Mouse (Mus musculus) left cerebral cortex, postnatal 4 days (tissue): ENCODE measurements around the gene Gfod1. TPM values are rescaled to one million over a fixed set of nuclear protein-coding genes. Genes with fewer than 3 reads are reported as not detected.

Experiments used
- DNase-seq: peaks from one replicate; pipeline ENCODE4 v3.0.0-alpha.2; 2022
- intact Hi-C: fragments of 180-260 bp; cut with DNase I; formaldehyde crosslinking; loops from one replicate; pipeline ENCODE4 v1.15.1; 2025
- total RNA-seq, 2 experiments: library from RNA; stranded (reverse); gene quantifications; 2 replicates each; pipeline ENCODE4 v1.2.3; 2021

Gfod1 gene
- total RNA-seq, 2 experiments from 2014 or later = 29.8 to 31.3 TPM

DNA sequence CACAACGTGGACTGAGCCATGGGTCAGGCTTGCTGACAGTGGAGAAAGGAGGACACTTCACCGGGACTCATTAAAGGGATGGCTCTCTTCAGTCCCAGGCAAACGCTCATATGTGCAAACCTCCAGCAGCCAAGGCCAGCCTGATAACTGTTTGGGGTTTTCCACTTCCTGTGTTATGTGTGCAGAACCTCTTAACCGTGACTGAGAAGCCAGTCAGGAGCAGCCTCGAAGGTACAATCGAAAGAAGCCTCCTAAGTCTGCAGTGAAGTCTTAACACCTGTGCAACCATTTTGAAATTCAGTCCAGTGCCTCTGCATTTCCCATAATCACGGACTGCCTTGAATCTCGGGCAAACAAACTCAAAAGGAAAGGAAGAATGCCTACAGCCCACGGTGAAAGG is 3.1 kb downstream of the Gfod1 start:
- no peak for DNase-seq
- intact Hi-C loops = loop anchor here (5.0 kb wide), 1 partner anchor 119 kb away; no protein-coding TSS in a partner anchor

DNA sequence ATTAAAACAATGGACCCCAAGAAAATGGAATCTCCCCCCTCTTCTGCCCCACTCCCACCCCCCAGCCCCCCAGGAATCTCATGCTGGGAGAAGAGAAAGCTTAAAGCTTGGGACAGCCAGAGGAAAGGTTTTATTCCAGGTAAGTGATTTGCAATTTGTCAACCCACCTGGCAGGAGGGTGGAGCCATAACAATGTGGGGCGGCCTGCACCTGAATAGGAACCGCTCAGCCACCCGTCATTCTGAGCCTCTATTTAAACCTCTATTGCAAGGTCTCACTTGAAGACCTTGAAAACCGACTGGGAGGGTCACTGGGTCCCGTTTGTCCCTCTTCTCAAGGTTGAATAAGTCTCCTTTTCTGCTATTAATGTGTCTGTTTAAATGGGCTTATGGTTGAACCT is 3.6 kb downstream of the Gfod1 start:
- no peak for DNase-seq
- intact Hi-C loops = loop anchor here (5.0 kb wide), 1 partner anchor 118 kb away; no protein-coding TSS in a partner anchor

DNA sequence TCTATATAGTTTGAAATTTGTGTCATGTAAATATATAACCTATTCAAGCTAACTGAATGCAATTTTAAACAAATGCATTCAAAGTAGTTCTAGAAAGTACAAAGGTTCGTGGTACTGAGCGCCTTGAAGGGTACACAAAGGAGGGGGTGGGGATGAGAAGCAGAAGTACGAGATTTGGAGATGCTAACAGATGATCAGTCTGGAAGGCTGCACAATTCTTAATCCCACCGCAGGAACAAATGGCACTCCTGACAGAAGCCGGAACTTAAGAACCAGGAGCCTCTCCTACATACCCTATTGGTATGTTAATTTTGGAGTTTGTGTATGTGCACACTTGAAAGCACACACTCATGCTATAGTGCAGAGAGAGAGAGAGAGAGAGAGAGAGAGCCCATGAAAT is 4.8 kb downstream of the Gfod1 start:
- no peak for DNase-seq
- intact Hi-C loops = no loop called here

DNA sequence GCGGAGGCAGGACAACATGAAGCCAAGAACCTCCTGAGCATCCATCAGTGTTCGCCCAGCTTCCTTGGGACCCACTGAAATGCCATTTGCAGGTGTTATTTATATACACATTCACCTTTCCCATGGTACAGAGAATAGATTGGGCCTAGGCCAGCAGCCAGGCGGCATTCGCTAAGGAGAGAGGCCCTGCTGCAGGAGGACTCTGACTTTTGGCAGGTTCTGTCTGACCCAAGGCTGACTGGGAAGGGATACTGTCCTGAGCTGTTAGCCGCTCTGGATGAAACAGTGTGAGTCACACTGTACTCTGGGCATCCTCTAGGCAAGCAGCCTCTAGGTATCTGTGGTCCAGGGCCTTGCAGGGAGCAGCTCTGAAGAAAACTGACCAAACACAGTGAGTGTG is 6.4 kb downstream of the Gfod1 start:
- intact Hi-C loops = no loop called here
- no peak for DNase-seq

DNA sequence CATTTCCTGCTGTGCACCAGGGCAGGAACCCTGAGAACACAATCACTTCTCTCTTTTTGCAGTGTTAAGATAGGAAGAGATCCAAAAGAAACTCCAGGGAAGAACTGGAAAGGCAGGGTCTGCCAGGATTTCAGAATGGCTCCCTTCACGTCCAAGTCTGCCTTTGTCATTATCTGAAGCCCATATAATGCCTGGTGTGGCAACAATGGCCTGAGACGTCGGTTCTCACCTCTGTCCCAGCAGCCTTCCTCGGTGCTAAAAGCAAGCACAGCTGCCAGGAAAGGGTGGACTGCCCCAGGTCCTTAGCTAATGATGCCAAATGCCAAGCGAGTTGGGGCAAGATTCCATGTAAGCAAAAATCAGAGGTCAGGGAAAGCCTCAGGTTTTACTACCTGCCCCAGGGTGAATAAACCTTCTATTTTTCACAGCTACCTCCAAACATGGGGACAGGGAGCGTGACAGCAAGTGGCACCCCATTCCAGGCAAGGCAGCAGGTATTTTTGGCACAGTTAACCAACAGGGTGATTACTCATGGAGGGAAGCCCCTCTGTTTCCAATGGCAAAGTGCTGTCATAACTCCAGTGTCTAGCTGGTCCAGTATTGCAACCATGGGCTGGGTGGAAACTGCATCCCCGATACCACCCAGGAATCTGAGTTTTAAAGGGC is 7.7 kb downstream of the Gfod1 start:
- intact Hi-C loops = no loop called here
- DNase-seq = no peak

DNA sequence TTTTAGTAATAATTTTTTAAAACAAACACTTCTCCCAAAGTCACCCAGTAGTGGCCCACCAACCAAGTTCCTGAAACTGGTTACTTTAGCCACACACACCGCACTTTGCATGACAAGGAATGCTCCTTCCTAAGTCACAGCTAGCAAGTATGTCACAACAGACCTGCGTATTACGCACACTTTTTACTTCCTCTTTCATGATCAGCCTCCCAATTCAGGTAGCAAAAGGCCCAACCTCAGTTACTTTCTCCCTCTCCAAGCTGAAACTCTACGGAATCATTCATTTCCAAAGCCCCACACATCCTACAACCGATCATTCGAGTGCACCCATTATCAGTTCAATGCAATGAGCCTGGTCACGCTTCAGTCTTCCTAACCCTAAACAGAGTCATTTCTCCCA is 8.3 kb downstream of the Gfod1 start:
- no peak for DNase-seq
- intact Hi-C loops = no loop called here

DNA sequence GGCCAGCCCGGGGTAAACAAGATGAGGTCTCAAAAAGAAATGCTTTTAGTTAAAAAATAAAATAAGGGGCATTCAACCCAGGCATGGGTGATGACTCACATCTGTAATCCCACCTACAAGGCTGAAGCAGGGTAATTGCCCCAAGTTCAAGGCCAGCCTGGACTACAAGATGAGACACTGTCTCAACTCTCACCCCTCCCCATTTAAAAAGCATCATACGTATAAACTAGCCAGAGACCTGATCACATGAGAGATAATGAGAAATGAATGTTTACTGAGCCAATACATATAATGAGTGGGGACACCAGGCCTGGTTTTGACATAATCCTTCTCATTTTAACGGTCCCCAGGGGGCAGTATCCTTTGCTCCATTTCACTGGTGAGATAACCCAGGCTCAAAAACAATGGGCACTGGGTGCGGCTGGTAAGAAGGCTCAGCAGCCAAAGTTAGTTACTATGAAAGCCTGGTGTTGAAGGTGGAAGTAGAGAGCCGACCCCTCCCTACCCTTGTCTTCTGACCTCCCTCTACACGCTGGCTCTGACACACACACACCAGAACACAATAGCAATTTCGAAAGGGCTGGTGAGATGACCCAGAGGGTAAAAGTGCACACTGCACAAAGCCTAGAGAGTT is 8.9 kb downstream of the Gfod1 start:
- no peak for DNase-seq
- intact Hi-C loops = no loop called here

DNA sequence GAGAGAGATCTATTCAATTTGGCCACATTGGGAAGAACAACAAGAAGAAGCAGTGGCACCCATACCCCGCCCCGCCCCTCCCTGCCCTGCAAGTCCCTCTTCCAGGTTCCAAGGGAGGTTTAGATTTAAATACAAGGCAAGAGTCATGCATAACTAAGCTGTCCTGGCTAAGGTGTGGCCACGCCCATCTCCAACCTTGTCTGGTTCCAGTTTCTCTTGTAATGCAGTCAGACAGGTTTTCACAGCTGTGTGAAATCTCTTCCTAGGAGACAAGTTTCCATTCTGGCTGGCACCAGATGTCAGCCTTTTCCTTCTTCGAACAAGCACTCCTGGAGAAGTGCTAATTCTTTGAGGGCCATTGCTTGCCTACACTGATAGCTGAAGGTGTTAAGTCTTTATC is 11.1 kb downstream of the Gfod1 start:
- intact Hi-C loops = no loop called here
- no peak for DNase-seq

DNA sequence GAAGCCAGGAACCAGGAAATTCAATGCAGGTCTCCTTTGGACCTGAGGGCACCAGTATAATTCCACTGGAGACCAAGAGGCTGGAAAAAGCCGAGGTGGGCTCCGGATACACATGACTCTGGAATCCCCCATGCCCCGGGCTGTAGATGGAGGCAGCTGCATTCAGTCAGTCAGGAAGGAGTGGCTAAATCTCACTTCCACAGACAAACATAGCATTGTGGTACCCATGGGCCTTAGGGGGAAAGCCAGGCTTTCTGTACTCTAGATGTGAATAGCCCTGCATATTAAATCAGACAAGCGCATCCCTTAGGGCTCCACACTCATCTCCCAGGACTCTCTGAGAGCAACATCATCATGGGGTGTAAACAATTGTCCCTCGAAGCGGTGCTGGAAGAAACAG is 14.9 kb downstream of the Gfod1 start:
- intact Hi-C loops = no loop called here
- DNase-seq = no peak

DNA sequence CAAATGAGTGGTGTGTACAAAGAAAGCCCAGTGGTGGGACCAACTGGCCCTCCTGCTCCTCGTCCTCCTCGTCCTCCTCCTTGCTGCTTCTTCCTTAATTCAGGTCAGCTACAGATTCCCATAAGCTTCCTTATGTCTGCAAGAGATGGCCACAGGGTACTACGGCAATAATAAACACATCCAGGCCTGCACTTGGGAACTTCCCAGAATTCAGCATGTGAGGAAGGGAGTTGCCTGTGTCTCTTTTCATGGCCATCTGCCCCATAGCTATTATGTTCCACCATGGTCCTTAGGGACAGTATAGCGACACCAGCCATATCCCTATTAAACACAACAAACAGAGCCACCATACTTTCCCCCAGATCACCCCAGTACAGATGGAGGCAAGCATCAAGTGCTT is 15.5 kb downstream of the Gfod1 start:
- DNase-seq = no peak
- intact Hi-C loops = no loop called here

DNA sequence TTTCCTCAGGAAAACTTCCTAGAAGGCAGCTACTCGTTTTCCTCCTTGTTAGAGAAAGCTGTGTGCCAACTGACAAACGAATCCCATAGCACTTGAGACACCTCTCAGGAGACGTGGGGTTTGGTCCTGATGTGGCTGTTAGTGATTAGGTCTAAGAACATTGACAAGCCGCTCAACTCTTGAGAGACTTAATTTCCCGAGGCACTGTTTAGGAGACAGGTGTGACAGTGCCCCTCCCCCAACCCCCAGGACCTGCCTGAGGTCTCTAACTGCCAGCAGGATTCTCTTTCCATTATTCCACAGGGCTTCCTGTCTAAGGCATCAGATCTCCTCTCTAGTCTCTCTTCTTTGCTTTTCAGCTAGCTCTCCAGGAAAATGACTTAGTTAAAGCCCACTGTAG is 15.9 kb downstream of the Gfod1 start:
- intact Hi-C loops = no loop called here
- DNase-seq = no peak

DNA sequence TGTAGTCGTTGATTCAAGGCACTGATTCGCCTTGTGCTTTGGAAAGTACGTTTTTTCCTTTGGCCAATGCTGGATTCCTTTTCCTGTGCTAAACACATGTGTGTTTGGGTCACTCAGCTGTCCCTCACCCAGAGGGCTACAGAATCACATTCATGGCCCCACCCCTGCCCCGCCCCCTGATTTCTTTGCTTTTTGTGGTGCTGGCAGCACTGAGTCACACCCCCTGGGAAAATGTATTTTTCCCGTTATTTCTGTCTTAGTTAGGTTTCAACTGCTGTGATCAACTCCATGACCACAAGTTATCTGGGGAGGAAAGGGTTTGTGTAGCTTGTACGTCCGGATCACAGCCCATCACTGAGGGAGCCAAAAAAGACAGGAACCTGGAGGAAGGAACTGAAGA is 17.1 kb downstream of the Gfod1 start:
- intact Hi-C loops = no loop called here
- DNase-seq = no peak

DNA sequence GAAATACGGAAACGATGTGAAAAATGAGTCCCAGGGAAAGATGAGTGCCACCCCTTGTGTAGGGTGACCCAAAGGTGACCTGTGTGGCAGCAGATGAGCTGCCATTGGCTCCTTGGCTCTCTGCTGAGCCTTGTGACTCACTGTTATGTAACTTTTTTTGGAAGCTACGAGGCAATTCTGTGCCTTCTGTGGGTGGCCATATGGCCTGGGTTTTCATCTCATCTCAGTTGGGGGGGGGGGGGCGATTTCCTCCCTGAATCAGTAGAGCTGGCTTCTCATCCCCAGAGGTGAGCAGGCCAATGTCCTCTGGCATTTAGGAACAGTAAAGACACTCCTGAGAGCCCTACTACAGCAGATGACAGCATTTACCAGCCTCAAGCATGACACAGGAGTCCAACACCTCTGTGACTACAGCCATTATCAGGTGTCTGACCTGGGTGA is 19.2 kb downstream of the Gfod1 start:
- no peak for DNase-seq
- intact Hi-C loops = no loop called here

DNA sequence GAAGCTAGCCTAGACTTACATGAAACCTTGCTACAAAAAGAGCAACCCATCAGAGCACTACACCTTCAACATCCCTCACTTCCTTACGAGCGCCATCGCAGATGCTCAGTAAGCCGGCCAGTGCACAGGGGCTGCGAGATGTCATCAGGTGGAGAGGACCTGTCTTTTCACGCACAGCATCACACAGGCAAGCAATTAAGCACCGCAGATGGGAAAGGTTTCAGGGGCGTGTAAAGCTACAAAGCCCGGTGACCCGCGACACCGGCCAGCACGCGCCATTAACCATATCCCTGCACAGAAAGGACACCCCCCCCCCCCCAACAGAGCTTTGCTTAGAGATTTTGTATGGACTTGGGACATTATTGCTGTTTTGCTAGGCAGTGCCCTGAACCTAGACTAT is 30.1 kb downstream of the Gfod1 start:
- no peak for DNase-seq
- intact Hi-C loops = no loop called here

DNA sequence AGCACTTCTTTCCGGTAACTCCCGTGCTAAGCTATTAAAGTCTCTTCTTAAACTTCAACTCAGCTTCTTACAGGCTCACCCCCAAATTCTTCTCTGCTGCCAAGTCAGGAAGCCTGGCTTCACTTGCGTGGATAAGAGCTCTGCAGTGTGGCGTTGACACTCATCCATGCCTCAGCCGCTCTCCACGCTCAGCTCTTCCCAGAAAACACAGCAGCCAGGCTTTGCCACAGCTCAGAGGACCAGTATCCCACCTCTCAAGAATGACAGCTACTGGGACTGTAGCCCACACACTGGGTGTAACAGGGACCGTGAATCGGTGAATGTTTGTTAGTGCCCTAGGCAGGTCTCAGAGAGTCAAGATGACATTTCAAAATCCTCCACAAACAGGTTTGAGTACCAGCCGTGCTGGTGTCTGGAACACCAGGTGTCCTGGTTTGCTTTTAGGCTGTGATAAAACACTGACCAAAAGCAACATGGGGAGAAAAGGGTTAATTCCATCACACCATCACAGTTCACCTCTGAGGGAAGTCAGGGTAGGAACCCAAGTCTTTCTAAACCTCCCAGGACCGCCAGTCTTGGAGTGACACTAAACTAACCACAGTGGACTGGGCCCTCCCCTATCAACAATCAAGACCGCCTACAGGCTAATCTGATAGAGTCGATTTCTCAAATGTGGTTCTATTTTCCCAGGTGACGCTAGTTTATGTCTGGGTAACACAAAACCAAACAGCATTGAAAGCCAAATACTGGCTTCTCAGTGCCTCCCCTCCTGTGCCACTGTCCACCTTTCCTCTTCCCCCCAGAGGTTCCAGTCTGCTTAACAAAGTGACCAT is 31.5 kb downstream of the Gfod1 start:
- intact Hi-C loops = no loop called here
- DNase-seq = no peak

DNA sequence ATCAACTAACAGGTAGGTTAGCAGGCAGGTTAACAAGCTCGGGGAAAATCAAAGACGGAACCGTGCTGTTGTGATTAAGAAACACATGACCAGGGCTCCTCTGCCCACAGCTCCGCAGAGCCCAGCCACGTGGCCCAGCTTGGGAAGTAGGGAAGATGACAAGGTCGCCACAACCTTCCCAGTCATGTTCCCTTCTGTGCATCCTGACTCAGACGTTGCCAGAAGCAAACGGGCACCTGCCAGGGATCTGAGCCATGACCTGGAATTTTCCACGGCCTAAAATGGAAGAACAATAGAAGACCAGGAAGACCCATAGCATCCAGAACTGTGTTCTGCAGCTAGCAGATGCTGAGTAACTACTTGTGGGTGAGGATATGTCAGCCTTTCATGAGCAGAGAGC is 32.5 kb downstream of the Gfod1 start:
- intact Hi-C loops = no loop called here

DNA sequence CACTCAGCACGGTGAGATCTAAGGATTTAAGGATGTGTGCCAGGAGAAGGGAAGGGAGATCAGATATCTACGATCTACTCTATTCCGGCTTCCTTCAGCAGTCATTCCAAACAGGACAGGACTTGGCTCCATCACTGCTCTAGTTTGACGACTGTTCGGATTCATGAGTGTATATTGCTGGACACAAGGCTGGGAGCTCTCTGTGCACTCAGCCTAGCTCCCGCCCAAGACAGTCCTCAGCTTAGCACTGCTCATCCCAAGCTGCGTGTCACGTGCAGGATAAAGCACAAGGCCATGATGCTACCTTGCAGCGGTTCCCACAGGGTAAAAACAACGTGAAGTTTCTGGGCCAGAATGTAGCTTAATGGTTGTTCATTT is 33.8 kb downstream of the Gfod1 start:
- intact Hi-C loops = no loop called here
- DNase-seq = no peak

More for the DNA sequence above, 32.5 kb downstream of the Gfod1 start:
- no peak for DNase-seq

DNA sequence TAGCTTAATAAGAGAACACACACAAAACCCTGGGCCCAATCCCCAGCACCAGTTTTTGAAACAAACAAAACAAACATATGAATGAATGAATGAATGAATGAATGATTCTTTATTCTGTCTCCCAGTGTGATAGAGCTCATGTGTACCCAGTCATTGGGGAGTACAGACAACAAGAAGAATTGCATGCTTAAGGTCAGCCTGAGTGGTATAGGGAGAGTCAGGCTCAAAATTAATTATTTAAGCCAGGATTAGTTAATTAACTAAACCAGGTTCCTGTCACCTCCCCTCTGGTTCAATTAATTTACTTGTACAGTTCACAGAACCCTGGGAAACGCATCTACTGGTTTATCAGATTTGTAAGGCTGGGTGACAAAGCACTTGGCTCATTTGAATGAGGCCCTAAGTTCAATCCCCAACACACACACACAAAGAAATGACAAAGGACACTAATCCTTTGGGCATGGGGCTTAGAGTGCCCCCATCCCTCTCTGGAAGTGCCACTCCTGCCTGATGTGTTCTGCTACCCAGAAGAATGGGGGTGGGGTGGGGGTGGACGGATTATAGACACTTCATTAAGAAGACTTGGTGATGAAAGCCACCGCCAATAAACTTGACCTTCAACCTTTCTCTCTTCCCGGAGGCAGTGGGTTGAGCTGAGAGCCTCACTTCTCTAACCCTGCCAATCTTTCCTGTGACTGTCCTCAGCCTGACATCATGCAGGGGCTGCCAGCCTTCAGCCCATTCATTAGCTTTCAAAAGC is 34.3 kb downstream of the Gfod1 start:
- DNase-seq = no peak
- intact Hi-C loops = no loop called here

DNA sequence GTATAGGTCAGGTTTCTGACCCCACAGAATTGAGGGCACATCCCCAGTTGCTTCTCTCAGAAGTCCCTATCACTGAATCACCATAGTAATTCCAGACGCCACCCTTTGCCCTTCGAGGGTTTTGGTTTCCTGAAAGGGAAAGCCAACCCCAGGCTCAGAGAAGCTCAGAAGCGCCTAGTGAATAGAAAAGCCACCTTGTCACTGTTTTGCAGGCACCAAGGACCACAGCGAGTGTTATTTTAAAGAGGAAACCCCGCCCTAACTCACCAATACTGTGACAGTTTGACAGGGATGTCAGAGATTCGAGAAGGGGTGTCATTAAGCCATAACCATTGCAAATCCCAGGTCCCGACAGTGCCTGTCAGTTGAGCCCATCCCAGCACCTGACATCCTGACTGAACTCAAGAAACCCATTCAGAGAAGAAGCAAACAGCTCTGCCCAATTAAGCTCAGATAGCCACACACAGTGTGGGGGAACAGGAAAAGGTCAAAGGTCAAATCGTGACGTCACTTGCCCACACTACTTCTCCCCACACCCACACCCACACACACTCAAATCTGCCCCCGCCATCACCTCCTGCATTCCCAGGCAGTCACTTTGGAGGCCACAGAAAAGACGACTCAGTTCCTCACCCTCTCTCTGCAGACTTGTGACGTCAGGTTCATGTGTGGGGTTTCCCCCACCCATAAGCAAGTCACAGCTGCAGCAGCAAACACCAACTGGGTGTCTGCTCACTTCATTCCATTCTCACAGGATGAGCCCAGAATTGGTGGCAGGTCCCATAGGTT is 35.2 kb downstream of the Gfod1 start:
- no peak for DNase-seq
- intact Hi-C loops = no loop called here

DNA sequence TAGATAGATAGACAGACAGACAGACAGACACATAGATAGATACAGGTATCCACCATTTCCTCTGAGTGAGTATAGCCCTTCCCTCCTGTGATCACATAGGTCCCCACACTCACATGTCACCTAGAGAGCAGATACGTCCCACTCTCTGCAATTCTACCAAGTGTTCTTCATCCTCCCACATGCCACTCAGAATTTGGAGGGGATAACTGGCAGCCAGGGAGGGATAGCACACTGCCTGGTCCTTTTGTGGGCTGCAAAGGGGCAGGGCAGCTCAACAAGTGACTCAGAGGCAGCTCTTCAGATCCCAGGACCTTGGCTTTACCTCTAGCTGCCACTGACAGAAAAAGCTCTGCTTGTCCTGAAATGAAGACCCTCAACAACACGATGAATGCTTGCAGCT is 36.1 kb downstream of the Gfod1 start:
- intact Hi-C loops = no loop called here
- DNase-seq = no peak
